Mouse (Mus musculus) heart, embryonic 12.5 days (tissue): ENCODE results near the gene Sik3. TPM values are rescaled to one million over a fixed set of nuclear protein-coding genes. Genes with fewer than 3 reads are reported as not detected.

Experiments used
- ATAC-seq: fragments of 200-750 bp; cut with Nextera tagmentation; 2 replicates; pipeline ENCODE4 v1.8.0; 2017; ENCODE audit warnings: moderate TSS enrichment, moderate library complexity; ENCODE audit not compliant: insufficient number of reproducible peaks, low FRiP score
- H3K27ac ChIP-seq: fragments of 300-500 bp; sonication (generic); 2 replicates; pipeline ENCODE4 v1.5.1; 2016; ENCODE audit warnings: mild to moderate bottlenecking, moderate library complexity; ENCODE audit not compliant: poor library complexity, severe bottlenecking
- H3K27me3 ChIP-seq: fragments of 300-500 bp; sonication (generic); replicated peaks from 2 replicates; pipeline ENCODE4 v1.6.1; 2016; ENCODE audit warnings: mild to moderate bottlenecking, moderate library complexity
- H3K36me3 ChIP-seq: fragments of 300-500 bp; sonication (generic); 2 replicates; pipeline ENCODE4 v1.6.1; 2016; ENCODE audit warnings: mild to moderate bottlenecking, moderate library complexity
- H3K4me1 ChIP-seq: fragments of 300-500 bp; sonication (generic); replicated peaks from 2 replicates; pipeline ENCODE4 v1.6.1; 2016; ENCODE audit warnings: mild to moderate bottlenecking
- H3K4me2 ChIP-seq: fragments of 300-500 bp; sonication (generic); 2 replicates; pipeline ENCODE4 v1.6.1; 2016; ENCODE audit warnings: mild to moderate bottlenecking, moderate library complexity
- H3K4me3 ChIP-seq: fragments of 300-500 bp; sonication (generic); 2 replicates; pipeline ENCODE4 v1.5.1; 2016; ENCODE audit warnings: mild to moderate bottlenecking
- H3K9ac ChIP-seq: fragments of 300-500 bp; sonication (generic); 2 replicates; pipeline ENCODE4 v1.6.1; 2016; ENCODE audit warnings: mild to moderate bottlenecking, moderate library complexity
- H3K9me3 ChIP-seq: fragments of 300-500 bp; sonication (generic); replicated peaks from 2 replicates; pipeline ENCODE4 v1.6.1; 2016; ENCODE audit warnings: mild to moderate bottlenecking, moderate library complexity
- WGBS: fragments of 180-500 bp; shearing (Covaris S2); methylation state at CpG from one replicate; pipeline ENCODE4 v1.1.7; 2016; 5-methylcytosine and 5-hydroxymethylcytosine counted together
- polyA plus RNA-seq: library from polyadenylated mRNA; unstranded; fragments of >200 nt; fragmentation: Nextera tagmentation; extraction: Ambion mirVana; gene quantifications from 2 replicates; pipeline ENCODE4 v1.2.1, GENCODE M21; 2016

Gene Sik3
- polyA plus RNA-seq, 1 experiment from 2014 or later, result 13.9 TPM

DNA sequence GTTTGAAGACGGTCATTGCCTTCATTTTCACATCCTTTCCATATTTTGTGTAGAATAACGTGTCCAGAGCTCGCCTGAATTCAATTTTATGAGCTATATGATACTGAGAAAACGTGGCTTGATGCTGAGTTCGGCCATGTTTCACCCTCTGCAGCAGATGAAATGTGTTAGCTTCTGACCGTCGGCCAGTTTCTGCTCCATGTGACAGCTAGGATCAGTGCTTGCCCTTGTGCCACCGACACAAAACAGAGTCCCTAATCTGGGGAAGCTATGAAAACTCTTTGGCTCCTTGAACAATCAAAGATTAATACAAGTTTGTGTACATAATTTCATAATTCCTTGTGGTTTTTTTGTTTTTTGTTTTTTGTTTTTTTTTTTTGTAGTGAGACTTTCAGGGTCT, 178.6 kb downstream of the Sik3 start:
- Histone ChIP-seq H3K4me2 (no peak overlapping the region), H3K9me3 (no peaks in the 10 kb centered on the region), H3K9ac (no peak overlapping the region), H3K36me3 (peaks cover 17% of the 10 kb centered on the region), H3K4me3 (no peak overlapping the region), H3K4me1 (peaks cover 24% of the 10 kb centered on the region), H3K27me3 (no peaks in the 10 kb centered on the region), H3K27ac (no peak overlapping the region)
- no peak for ATAC-seq
- 56% methylated on average over 8 of the region's 8 CpGs for WGBS

DNA sequence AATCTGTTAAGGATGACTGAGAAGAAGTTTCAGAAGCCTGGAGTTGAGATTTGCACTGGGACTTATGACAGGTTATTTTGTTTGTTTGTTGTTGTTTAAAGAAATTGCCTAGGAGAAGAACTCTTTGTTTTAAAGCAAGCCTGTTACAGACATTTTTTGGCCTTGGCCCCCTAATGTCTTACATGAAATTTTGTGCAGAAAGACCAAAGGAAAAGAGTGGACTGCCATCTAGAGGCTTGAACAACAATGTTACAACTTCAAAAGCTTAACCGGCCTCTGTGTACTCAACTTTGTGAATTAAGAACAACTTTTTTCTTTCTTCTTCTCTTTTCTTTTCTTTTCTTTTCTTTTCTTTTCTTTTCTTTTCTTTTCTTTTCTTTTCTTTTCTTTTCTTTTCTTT, 179.0 kb downstream of the Sik3 start:
- Histone ChIP-seq H3K4me1 (peaks cover 28% of the 10 kb centered on the region), H3K27ac (no peak overlapping the region), H3K4me2 (no peak overlapping the region), H3K4me3 (no peak overlapping the region), H3K9me3 (no peaks in the 10 kb centered on the region), H3K9ac (no peak overlapping the region), H3K36me3 (peaks cover 17% of the 10 kb centered on the region), H3K27me3 (no peaks in the 10 kb centered on the region)
- ATAC-seq, result no peak
- 32% methylated on average over 1 of the region's 1 CpGs for WGBS

DNA sequence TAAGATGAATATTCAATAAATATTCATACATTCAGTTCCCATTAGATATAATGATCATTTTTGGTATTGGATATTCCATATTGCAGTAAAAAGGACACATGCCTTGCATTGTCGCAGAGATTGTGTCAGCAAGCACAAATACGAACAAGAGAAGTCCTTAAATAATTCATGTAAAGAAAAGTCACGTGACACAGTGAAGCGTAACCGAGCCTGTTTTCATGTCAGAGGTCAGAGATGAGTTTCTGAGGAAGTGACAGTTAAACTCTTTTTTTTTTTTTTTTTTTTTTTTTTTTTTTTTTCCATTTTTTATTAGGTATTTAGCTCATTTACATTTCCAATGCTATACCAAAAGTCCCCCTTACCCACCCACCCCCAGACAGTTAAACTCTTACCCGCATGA, 180.0 kb downstream of the Sik3 start:
- ATAC-seq, result no peak
- Histone ChIP-seq H3K4me2 (no peak overlapping the region), H3K36me3 (peaks cover 17% of the 10 kb centered on the region), H3K27ac (no peak overlapping the region), H3K9me3 (no peaks in the 10 kb centered on the region), H3K9ac (no peak overlapping the region), H3K4me3 (no peak overlapping the region), H3K27me3 (no peaks in the 10 kb centered on the region), H3K4me1 (peaks cover 38% of the 10 kb centered on the region)
- 91% methylated on average over 6 of the region's 6 CpGs for WGBS

DNA sequence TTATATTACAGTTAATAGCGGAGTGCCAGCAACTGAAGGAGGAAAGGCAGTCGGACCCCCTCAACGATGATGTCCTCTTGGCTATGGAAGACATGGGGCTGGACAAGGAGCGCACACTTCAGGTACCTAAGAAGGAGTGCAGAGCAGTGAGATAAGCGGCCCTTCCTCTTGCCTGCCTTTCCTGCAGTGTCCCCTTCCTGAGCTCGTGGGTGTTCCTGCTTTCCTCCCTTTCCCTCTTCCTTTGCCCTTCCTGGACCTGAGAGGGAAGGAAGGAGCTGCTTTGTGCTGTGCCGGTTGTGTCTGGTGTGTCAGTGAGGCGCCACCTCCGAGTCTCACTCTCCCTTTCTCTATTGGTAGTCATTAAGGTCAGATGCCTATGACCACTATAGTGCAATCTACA, 182.2 kb downstream of the Sik3 start:
- H3K4me3 ChIP-seq, result no peak overlapping the region
- ATAC-seq, result no peak
- H3K4me1 ChIP-seq, result peaks cover 57% of the 10 kb centered on the region
- H3K36me3 ChIP-seq, result peaks cover 24% of the 10 kb centered on the region
- 72% methylated on average over 9 of the region's 9 CpGs for WGBS
- H3K4me2 ChIP-seq, result no peak overlapping the region
- no peaks in the 10 kb centered on the region for H3K27me3 ChIP-seq
- H3K27ac ChIP-seq, result no peak overlapping the region
- H3K9ac ChIP-seq, result no peak overlapping the region
- H3K9me3 ChIP-seq, result no peaks in the 10 kb centered on the region

DNA sequence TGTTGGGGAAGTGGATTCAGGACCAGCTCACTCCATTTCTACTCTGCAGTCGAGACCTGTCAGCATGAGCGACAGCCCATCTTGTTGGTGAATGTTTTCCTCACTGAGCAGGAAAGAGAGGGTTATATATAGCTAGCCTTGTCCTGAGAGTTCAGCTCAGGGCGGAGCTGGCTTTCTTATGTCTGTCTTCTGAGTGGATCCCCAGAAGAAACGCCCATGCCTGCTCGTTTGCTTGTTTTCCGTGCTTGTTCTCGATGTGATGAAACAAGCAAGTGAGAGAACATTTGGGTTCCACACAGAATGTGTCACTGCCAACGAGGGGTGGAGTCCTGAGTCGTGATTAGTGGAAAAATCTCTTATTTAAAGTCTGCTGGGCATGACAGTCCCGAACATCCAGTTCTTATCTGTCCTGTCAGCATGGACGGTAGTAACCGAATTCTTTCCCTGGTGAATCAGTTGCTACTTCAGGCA, 184.1 kb downstream of the Sik3 start:
- Histone ChIP-seq H3K9me3 (no peaks in the 10 kb centered on the region), H3K27ac (peak overlapping the region; percentile 88), H3K4me1 (peaks cover 55% of the 10 kb centered on the region), H3K36me3 (peaks cover 39% of the 10 kb centered on the region), H3K27me3 (no peaks in the 10 kb centered on the region), H3K9ac (no peak overlapping the region), H3K4me3 (no peak overlapping the region), H3K4me2 (peak overlapping the region; percentile 47)
- 15% methylated on average over 12 of the region's 12 CpGs for WGBS
- peak; percentile 70 for ATAC-seq

DNA sequence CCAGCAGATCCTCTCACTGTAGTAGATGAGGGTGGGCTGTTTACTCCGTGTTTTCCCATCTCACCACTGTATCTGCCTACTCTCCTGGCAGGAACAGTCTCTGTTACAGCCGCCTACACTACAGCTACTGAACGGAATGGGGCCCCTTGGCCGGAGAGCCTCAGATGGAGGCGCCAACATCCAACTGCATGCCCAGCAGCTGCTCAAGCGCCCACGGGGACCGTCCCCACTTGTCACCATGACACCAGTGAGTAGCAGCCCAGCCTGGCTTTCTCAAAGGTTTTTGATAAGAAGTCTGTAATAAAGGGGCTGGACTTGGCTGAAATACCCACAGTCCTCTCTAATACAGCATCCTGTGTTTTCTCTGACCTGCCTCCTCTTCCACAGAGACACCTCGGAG, 185.8 kb downstream of the Sik3 start:
- Histone ChIP-seq H3K9me3 (no peaks in the 10 kb centered on the region), H3K4me3 (no peak overlapping the region), H3K27ac (peak overlapping the region; percentile 88), H3K4me1 (peaks cover 63% of the 10 kb centered on the region), H3K4me2 (no peak overlapping the region), H3K36me3 (peaks cover 48% of the 10 kb centered on the region), H3K9ac (no peak overlapping the region), H3K27me3 (no peaks in the 10 kb centered on the region)
- no peak for ATAC-seq
- WGBS, result 52% methylated on average over 9 of the region's 9 CpGs

DNA sequence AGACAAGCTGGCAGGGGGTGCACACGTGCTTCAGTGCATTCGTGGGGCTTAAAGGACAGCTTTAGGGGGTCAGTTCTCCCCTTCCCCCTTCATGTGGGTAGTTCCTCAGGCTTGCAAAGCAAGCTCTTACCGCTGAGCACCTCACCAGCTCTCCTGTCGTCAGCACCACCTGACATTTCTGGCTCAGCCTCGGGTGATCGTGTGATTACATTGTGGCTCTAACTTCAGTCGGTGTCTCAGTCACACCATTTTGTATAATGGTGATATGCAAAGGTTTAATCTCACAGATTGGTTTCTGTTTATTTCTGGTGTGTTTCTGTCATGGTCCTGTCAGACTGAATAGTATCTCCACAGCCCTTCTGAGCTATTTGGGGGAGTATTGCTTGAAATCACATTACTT, 186.3 kb downstream of the Sik3 start:
- no peaks in the 10 kb centered on the region for H3K27me3 ChIP-seq
- 69% methylated on average over 7 of the region's 7 CpGs for WGBS
- no peaks in the 10 kb centered on the region for H3K9me3 ChIP-seq
- peaks cover 48% of the 10 kb centered on the region for H3K36me3 ChIP-seq
- no peak overlapping the region for H3K4me3 ChIP-seq
- peaks cover 64% of the 10 kb centered on the region for H3K4me1 ChIP-seq
- no peak overlapping the region for H3K9ac ChIP-seq
- ATAC-seq, result no peak
- peak overlapping the region; percentile 88; the same call in 1 of the 2 replicates for H3K27ac ChIP-seq
- H3K4me2 ChIP-seq, result no peak overlapping the region

DNA sequence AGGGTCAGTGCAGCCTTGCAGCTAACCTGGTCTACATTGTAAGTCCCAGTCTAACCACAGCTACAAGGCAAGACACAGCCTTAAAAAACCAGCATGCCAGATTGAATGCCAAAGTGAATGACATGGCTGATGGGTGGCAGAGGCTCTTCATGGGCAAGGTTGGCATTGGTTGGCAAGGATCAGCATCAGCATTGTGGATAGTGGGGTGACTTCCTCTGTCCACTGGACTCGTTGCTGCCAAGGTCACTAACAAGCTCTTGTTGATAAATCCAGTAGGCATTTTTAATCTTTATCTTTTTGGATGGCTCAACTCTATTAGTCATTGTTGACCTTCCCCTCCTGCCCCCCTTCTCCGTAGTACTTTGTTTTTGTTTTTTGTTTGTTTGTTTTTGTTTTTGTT, 187.0 kb downstream of the Sik3 start:
- Histone ChIP-seq H3K9ac (no peak overlapping the region), H3K4me2 (no peak overlapping the region), H3K36me3 (peaks cover 50% of the 10 kb centered on the region), H3K4me3 (no peak overlapping the region), H3K9me3 (no peaks in the 10 kb centered on the region), H3K27me3 (no peaks in the 10 kb centered on the region), H3K27ac (no peak overlapping the region), H3K4me1 (peaks cover 60% of the 10 kb centered on the region)
- 57% methylated on average over 2 of the region's 2 CpGs for WGBS
- ATAC-seq, result no peak

DNA sequence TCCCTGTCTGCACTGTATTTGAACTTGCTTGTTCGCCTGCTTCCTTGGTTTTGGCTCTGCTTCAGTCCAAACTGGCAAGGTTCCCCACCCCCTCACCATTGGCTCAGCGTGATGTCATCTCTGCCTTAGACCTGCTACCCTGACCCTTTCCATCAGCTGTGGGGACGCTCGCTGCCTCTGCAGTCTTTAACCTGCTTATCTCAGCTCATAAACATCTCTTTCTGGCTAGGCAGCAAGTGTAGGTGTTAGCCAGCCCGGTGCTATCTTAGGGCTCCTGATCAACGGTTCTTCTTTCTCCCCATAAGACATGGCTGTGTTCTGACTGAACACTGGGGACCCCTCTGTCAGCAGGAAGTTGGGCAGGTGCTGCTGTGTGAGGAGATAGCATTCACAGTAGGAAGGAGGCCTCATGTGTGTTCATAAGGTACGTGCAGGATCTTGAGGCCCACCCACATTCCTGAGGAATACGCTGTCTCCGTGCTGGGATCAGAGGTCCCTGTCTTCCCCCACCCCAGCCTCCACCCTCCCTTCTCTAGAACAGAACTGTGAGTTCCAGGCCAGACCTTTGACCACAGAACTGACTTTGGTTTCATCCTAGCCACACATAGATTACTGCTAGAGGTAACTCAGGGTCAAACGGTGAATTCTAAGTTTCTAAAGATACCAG, 194.3 kb downstream of the Sik3 start:
- peaks cover 7% of the 10 kb centered on the region for H3K4me1 ChIP-seq
- H3K9me3 ChIP-seq, result no peaks in the 10 kb centered on the region
- no peaks in the 10 kb centered on the region for H3K27me3 ChIP-seq
- no peak overlapping the region for H3K4me3 ChIP-seq
- peaks cover 77% of the 10 kb centered on the region for H3K36me3 ChIP-seq
- no peak overlapping the region for H3K9ac ChIP-seq
- no peak overlapping the region for H3K4me2 ChIP-seq
- 56% methylated on average over 10 of the region's 10 CpGs for WGBS
- no peak overlapping the region for H3K27ac ChIP-seq
- no peak; the same call in 1 of the 2 replicates for ATAC-seq

DNA sequence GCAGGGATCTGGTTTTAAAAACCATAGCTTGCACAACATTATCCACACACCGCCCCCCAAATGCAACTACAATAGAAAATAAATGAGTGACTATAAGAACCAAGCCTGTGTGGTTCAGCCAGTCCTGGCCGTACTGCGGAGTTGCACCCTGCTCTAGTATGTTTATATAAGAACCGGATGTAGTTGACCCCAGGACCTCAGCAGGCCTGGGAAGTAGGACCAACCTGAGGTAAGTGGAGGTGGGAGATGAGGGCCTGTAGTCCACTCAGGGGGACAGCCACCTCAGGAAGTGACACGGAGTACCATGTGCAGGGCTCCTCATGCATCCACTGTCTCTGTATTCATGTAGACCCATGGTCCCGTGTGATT, 194.9 kb downstream of the Sik3 start:
- no peak overlapping the region for H3K27ac ChIP-seq
- WGBS, result 81% methylated on average over 6 of the region's 6 CpGs
- no peak overlapping the region for H3K9ac ChIP-seq
- peaks cover 5% of the 10 kb centered on the region for H3K4me1 ChIP-seq
- H3K4me3 ChIP-seq, result no peak overlapping the region
- H3K4me2 ChIP-seq, result no peak overlapping the region
- ATAC-seq, result no peak
- H3K9me3 ChIP-seq, result no peaks in the 10 kb centered on the region
- H3K27me3 ChIP-seq, result no peaks in the 10 kb centered on the region
- peaks cover 77% of the 10 kb centered on the region for H3K36me3 ChIP-seq

DNA sequence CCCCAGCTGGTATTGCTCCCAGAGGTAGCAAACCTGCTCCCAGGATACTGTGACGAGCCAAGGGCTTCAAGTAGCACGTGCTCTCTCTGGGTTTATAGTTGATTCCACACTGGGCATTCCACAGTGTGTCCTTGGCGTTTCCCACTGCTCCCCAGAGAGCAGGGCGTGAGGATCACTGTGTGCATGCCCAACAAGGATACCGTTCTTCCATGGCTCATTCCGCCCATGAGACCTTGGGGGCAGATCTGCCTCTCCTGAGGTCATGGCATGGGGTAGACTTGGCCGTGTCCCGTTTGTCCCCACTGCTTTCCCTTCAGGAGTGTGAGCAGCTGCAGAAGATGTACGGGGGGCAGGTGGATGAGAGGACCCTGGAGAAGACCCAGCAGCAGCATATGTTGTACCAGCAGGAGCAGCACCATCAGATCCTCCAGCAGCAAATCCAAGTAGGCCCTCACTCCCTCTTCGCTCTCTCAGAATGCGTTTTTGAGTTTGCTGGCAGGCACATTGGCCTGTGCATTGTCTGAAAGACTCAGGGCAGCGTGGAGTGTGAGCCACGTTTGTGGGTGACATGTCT, 195.9 kb downstream of the Sik3 start:
- no peak for ATAC-seq
- Histone ChIP-seq H3K27me3 (no peaks in the 10 kb centered on the region), H3K9me3 (no peaks in the 10 kb centered on the region), H3K4me1 (0 out of 2 replicates have a peak, but pooled peaks cover under 1% of the 10 kb centered on the region), H3K27ac (no peak overlapping the region), H3K4me2 (no peak overlapping the region), H3K36me3 (peaks cover 85% of the 10 kb centered on the region), H3K4me3 (no peak overlapping the region), H3K9ac (no peak overlapping the region)
- 88% methylated on average over 13 of the region's 13 CpGs for WGBS

DNA sequence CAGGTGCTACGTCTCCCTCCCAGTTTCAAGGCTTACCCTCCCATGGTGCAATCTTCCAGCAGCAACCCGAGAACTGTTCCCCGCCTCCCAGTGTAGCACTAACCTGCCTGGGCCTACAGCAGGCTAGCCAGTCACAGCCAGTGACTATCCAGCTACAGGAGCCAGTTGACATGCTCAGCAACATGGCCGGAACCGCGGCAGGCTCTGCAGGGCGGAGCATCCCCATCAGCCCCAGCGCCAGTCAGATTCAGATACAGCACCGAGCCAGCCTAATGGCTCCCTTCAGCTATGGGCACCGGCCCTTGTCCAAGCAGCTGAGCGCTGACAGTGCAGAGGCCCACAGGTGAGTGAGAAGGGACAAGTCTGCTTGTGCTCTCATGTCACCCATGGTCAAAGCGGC, 197.9 kb downstream of the Sik3 start:
- Histone ChIP-seq H3K36me3 (peaks cover 81% of the 10 kb centered on the region), H3K4me2 (no peak overlapping the region), H3K9ac (no peak overlapping the region), H3K9me3 (no peaks in the 10 kb centered on the region), H3K4me3 (no peak overlapping the region), H3K4me1 (peaks cover 16% of the 10 kb centered on the region), H3K27me3 (no peaks in the 10 kb centered on the region), H3K27ac (no peak overlapping the region)
- no peak for ATAC-seq
- 85% methylated on average over 12 of the region's 12 CpGs for WGBS
